Mouse (Mus musculus) heart, embryonic 15.5 days (tissue): ENCODE results near the gene Pdzk1ip1. TPM values are rescaled to one million over a fixed set of nuclear protein-coding genes. Genes with fewer than 3 reads are reported as not detected.

Source experiments
- ATAC-seq: fragments of 200-750 bp; cut with Nextera tagmentation; replicated peaks from 2 replicates; pipeline ENCODE4 v1.8.0; 2017; ENCODE audit warnings: low read depth, moderate TSS enrichment; ENCODE audit not compliant: insufficient number of reproducible peaks, insufficient read depth, low FRiP score
- H3K27ac ChIP-seq: fragments of 300-500 bp; sonication (generic); 2 replicates; pipeline ENCODE4 v1.5.1; 2015; ENCODE audit warnings: mild to moderate bottlenecking, inconsistent platforms
- H3K27me3 ChIP-seq: fragments of 300-500 bp; sonication (generic); 2 replicates; pipeline ENCODE4 v1.6.1; 2015; ENCODE audit warnings: inconsistent platforms
- H3K36me3 ChIP-seq: fragments of 300-500 bp; sonication (generic); 2 replicates; pipeline ENCODE4 v1.6.1; 2015; ENCODE audit warnings: mild to moderate bottlenecking, inconsistent platforms
- H3K4me1 ChIP-seq: fragments of 300-500 bp; sonication (generic); replicated peaks from 2 replicates; pipeline ENCODE4 v1.6.1; 2015; ENCODE audit warnings: inconsistent platforms
- H3K4me2 ChIP-seq: fragments of 300-500 bp; sonication (generic); 2 replicates; pipeline ENCODE4 v1.6.1; 2015; ENCODE audit warnings: inconsistent platforms, mild to moderate bottlenecking, moderate library complexity
- H3K4me3 ChIP-seq: fragments of 300-500 bp; sonication (generic); 2 replicates; pipeline ENCODE4 v1.5.1; 2015; ENCODE audit warnings: mild to moderate bottlenecking, inconsistent platforms
- H3K9ac ChIP-seq: fragments of 300-500 bp; sonication (generic); 2 replicates; pipeline ENCODE4 v1.6.1; 2015; ENCODE audit warnings: mild to moderate bottlenecking, inconsistent platforms
- H3K9me3 ChIP-seq: fragments of 300-500 bp; sonication (generic); replicated peaks from 2 replicates; pipeline ENCODE4 v1.6.1; 2016; ENCODE audit warnings: inconsistent platforms
- WGBS: fragments of 180-500 bp; shearing (Covaris S2); methylation state at CpG from one replicate; pipeline ENCODE4 v1.1.7; 2015; ENCODE audit warnings: mixed read lengths; 5-methylcytosine and 5-hydroxymethylcytosine counted together
- polyA plus RNA-seq: library from polyadenylated mRNA; unstranded; fragments of >200 nt; fragmentation: Nextera tagmentation; extraction: Ambion mirVana; gene quantifications from 2 replicates; pipeline ENCODE4 v1.2.1, GENCODE M21; 2015

Gene Pdzk1ip1
- polyA plus RNA-seq, 1 experiment from 2014 or later = 3.3 TPM

GRCm38 (mm10) chr4:115133085-115133484 lies 44.6 kb downstream of the Pdzk1ip1 start:
- Histone ChIP-seq H3K36me3 (no peaks in the 10 kb centered on the region), H3K9me3 (no peaks in the 10 kb centered on the region), H3K4me1 (peaks cover 10% of the 10 kb centered on the region), H3K4me2 (peak overlapping the region; percentile 51), H3K9ac (no peak overlapping the region), H3K27ac (no peak overlapping the region), H3K4me3 (no peak overlapping the region), H3K27me3 (peaks cover 17% of the 10 kb centered on the region)
- 5% methylated on average over 5 of the region's 5 CpGs for WGBS
- no peak for ATAC-seq

DNA sequence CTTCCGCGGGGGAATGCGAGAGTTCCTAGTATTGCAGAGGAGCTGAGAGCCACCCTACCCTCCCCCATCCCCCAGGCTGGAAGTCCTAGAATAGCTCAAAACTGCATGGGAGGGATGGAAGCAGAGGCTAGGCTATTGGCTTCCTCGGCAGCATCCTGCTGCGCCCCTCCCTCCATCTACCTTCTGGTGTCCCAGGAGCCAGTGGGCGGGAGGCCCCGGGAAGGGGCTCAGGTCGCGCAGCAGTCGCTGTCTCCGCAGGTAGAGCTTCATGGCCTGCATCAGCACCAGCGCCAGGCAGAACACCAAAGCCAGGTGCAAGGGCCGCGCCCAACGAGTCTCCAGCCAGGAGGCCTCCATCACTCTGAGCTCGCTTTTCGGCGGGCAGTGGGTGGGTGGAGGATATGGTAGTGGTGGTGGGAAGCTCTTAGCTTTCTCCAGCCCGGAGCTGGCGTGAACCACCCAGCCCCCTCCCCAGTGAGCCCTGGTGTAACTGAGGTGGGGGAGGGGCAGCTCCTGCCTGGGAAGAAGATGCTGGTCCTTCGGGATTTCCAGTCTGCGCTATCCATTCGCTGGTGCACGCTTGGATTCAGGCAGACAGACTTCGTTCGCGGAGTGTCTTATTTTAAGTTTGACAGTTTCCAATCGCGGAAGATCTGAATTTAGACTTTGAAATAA lies 45.2 kb downstream of the Pdzk1ip1 start, which contains the start of gene Cyp4x1:
TSS of gene Cyp4x1 (minus strand) at position 661 of the 675 bp plus-strand sequence.
- no peak for ATAC-seq
- peak within 1 kb of the TSS; percentile 7; the same call in 1 of the 2 replicates for H3K4me3 ChIP-seq
- peak within 1 kb of the TSS; percentile 51 for H3K4me2 ChIP-seq
- H3K4me1 ChIP-seq = peaks cover 10% of the 10 kb centered on the region
- no peaks in the 10 kb centered on the region for H3K36me3 ChIP-seq
- H3K27me3 ChIP-seq = peaks cover 17% of the 10 kb centered on the region
- no peak within 1 kb of the TSS for H3K9ac ChIP-seq
- WGBS = 1% methylated on average over 29 of the region's 29 CpGs
- H3K27ac ChIP-seq = no peak within 1 kb of the TSS
- H3K9me3 ChIP-seq = no peaks in the 10 kb centered on the region

DNA sequence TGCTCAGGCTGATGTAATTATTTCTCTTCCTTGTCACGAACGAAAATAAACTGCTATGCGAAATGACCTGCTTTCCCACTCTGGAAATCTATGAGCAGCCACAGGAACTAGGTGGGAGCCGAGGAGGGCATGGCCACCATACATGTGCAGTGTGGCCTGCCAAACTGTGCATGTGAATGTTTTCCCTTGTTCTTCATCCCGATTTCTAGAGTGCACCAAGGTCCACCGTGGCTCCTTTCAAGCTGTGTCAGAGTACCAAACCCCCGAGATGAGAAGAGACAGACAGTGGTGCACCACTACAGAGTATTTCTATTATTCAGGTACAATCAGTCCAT lies 45.8 kb downstream of the Pdzk1ip1 start:
- H3K9ac ChIP-seq = no peak overlapping the region
- 0 out of 2 replicates have a peak overlapping the region, but pooled peaks have one; percentile 51 for H3K4me2 ChIP-seq
- no peaks in the 10 kb centered on the region for H3K36me3 ChIP-seq
- no peak for ATAC-seq
- no peak overlapping the region for H3K4me3 ChIP-seq
- 21% methylated on average over 7 of the region's 7 CpGs for WGBS
- H3K4me1 ChIP-seq = peaks cover 10% of the 10 kb centered on the region
- H3K27ac ChIP-seq = no peak overlapping the region
- H3K27me3 ChIP-seq = peaks cover 17% of the 10 kb centered on the region
- no peaks in the 10 kb centered on the region for H3K9me3 ChIP-seq

Other genes with a start within 250 kb of the Pdzk1ip1 start
- gene Foxd2, start 179.8 kb upstream of the Pdzk1ip1 start, polyA plus RNA-seq = 0.15 TPM in 1 of 2 replicates, not detected in the other
- gene Foxe3, start 162.7 kb upstream of the Pdzk1ip1 start, polyA plus RNA-seq = not detected in 2 replicates
- 60.9 and 62.9 TPM in 2 replicates for gene Cmpk1, start 101.5 kb upstream of the Pdzk1ip1 start, polyA plus RNA-seq
- 6.5 and 8.4 TPM in 2 replicates for gene Stil, start 88.5 kb upstream of the Pdzk1ip1 start, polyA plus RNA-seq
- 1.1 and 1.5 TPM in 2 replicates for gene Tal1, start 32.3 kb upstream of the Pdzk1ip1 start, polyA plus RNA-seq
- gene Cyp4x1, start 45.6 kb downstream of the Pdzk1ip1 start, polyA plus RNA-seq = 0.16 TPM in 1 of 2 replicates, not detected in the other
- gene Cyp4a29, start 153.4 kb downstream of the Pdzk1ip1 start, polyA plus RNA-seq = not detected in 2 replicates
- not detected in 2 replicates for gene Cyp4a12a, start 210.3 kb downstream of the Pdzk1ip1 start, polyA plus RNA-seq